Mouse (Mus musculus) frontal cortex, postnatal 36 days (tissue): ENCODE results near the gene Map3k7.

Source experiments
- DNase-seq, 2 experiments: peaks; one replicate each; pipeline ENCODE4 v3.0.0; 2022; ENCODE audit warnings: low spot score in 2 of 2

Gene Map3k7

GRCm38 (mm10) chr4:31963354-31964193 is at the start of gene Map3k7:
Gene Map3k7 (plus strand): TSS chr4:31964097.
- DNase-seq = peak; percentile 94 to 96

DNA sequence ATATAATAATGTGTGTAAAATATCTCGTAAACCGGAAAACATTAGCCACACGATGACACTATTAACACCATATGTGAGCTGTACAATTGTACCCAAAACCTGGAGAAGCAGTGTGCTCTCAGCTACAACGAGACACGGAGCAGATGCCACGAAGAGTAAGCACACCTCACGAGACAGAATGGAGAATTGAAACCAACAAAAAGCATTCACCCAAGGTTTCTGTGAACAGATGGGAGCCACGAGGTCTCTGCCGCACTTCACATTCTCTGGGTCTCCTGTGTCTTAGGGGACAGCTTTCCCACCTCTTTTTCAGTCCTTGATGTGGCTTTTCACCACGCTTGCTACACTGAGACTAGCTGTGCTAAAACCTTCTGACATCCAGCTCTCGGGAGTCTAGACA is 48.8 kb upstream of the Map3k7 start:
- DNase-seq = peak; percentile 17 to 26

DNA sequence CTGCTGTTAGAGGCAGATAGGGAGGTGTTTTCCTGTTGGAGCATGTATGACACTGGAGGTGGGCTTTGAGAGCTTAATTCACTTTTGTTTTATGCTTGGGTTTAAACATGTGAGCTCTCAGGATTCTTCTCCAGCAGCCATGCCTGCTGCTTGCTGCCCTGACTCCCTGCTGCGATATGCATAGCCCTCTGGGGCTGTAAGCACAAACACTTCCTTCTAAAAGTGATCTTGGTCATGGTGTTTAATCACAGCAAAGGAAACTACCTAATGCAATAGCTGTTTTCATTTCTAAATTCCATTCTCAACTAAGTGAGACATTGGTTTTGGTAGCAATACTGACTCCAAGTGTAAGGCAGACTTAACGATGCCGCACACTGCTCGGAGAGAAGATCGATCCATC is 45.2 kb upstream of the Map3k7 start:
- no peak for DNase-seq

DNA sequence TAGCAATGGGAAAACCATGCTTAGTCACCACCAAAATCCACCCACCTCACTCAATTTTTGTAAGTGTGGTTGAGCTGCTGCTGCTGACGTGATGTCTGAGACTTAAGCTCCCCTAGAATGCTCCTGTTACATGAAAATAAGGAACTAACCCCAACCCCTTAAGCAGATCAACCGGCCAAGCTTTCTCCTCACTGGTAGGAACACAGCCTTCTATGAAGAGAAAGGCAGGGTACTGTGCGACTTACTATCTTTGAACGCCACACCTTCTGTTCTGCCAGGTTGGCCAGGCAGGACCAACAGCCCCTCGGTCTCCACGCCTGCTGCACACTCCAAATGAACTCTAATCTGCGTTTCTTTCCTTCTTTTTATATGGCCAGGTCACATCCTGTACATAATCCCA is 41.7 kb upstream of the Map3k7 start:
- no peak for DNase-seq

- no peak for DNase-seq
Measured at GRCm38 (mm10) chr4:31923437-31923836, 40.5 kb upstream of the Map3k7 start.

GRCm38 (mm10) chr4:31924301-31925185 is 39.4 kb upstream of the Map3k7 start:
- no peak for DNase-seq

GRCm38 (mm10) chr4:31933171-31933570 is 30.7 kb upstream of the Map3k7 start:
- no peak for DNase-seq

DNA sequence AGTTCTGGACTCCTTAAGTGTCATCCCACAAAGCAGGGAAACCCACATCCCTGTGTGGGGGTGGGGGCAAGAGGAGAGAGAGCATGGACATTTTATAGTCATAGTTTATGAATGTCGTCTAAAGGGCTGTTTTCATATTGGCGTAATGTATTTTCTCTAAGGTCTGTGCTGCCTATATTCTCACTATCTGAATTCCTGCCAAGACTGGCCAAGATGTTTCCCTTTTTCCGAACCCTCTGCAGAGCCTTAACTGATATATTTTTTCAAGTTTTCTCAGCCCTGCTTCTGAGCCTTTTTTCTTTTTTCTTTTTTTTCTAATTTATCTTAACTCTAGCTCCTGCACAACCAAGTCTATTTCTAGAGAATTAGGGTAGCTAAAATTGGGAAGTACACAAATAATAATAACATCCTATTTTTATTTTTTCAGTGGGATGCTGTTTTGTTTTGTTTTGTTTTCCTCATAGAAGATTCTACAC is 28.0 kb upstream of the Map3k7 start:
- DNase-seq = no peak

DNA sequence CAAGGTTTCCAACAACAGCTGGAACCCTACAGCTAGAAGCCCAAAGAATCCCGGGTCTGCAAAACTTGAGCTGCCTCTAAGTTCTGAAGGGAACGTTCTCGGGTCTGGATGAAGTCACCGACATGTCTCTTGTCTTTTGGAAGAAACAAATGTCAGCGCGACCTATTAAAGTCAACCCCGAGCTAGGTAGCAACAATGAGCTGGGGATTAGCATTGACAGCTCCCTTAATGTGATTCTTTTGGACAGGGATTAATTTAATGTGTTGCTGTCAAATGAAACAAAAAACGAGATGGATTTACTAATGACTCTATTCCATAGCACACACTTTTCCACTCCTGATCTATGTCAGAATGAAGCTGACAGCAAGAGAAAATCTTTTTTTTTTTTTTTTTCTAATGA is 27.5 kb upstream of the Map3k7 start:
- DNase-seq = no peak

DNA sequence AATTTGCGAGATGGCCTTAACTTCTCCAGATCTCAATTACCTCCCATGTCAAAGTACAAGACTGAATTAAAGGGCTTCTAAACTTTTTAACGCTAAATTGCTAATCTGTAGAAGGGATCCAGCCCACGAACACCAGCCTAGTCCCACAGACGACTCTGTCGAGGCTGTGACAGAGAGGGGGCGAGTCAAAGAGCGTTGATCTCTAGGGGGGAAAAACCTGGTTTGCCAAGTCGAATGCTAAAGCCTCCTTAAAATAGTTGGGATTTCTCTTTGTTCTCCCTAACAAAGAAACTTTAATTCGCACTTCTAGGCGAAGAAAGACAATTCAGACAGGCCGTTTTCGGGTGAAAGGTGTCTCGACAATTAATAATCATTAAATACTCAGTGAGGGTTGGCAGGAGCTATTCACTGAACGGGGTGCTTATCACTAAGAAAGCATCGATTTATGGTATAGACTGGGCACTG is 27.0 kb upstream of the Map3k7 start:
- no peak for DNase-seq

DNA sequence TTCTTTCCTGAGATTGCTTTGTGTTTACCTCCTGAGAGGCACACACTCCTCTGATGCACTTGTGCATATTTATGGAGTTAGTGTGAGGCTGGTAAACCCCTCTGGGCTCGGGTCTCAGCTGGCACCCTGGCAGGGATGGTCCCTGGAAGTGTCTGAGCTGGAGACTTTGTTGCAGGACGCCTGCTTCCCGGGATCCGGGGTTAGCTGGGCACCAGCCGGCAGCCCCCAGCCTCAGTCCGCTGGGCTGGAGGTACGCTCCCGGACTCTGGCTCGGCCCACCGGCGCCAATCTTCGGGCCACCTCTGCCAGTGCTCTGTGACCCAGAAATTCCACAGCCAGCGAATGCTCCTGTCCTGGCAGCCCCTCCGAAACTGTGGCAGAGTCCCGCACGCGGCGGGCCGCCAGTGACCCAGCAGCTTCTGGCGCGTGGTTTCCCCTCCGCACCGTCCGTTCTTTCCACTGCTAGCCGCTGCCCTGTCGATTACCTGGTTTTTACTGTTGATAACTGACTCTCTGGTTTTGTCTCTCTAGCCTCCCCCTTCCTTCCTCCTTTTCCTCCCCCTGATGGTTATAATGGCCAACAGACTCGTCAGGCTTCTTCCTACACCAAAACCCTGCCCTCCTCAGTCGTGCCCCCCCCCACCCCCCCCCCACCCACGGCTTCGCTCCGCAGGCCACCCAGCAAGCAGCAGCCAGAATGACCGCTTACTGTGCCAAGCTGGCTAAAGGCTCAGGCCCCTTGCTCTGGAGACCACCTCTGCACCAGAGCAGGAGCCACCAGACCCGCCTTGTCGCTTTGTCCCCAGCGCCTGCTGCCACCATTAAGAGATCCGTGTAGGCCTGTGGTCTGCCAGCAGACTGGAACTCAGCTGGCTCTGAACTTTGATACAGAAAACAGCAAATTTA is 26.3 kb upstream of the Map3k7 start:
- peak in 1 of 2 experiments; percentile 19 for DNase-seq

DNA sequence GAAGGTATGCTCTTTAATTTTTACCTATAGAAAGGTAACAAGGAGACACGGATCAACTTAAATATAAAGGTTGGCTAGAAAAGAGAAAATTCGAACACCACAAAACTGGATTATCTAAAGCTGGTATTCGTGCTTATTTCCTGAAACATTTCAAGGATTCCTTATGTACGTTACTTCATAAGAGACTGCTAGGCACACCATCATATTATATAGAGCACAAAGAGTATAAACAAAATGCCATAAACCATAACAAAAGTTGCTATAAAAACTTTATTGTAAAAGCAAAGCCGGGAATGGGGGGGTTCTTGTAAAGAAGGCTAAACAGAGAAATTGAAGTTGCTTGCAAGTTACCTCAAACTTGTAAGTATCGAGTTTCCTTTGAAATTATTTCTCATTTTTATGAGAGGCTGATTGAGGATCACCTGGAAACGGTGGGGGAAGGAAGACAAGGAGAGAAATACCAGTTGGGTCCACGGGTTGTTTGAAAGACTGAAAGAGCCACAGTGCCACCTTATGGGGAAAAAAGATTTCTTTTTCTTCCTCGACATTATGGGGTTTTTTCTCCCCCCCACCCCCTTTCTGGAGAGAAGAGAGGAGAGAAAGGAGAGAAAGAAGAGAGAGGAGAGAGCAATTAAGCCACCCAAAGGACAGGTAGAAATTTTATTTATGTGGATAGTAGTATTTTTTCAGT is 25.3 kb upstream of the Map3k7 start:
- peak in 1 of 2 experiments; percentile 60 for DNase-seq

DNA sequence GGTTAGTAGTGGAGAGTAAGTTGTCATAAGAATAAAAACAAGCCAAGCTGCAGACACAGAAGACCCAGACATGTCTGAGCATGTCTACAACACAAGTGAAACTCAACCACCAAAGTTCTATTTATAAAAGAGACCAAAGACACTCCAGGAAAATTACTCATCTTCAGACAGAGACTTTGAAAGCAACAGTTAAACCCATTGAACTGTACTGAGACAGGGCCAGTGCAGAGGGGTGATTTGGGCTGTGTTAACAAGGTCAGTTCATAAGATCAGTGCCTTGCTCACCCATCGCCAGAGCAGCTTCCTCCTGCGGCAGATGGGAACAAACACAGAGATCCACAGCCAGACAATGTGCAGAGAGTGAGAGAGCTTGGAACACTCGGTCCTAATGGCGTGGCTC is 22.3 kb upstream of the Map3k7 start:
- no peak for DNase-seq

GRCm38 (mm10) chr4:31943045-31943444 is 20.9 kb upstream of the Map3k7 start:
- DNase-seq = no peak

DNA sequence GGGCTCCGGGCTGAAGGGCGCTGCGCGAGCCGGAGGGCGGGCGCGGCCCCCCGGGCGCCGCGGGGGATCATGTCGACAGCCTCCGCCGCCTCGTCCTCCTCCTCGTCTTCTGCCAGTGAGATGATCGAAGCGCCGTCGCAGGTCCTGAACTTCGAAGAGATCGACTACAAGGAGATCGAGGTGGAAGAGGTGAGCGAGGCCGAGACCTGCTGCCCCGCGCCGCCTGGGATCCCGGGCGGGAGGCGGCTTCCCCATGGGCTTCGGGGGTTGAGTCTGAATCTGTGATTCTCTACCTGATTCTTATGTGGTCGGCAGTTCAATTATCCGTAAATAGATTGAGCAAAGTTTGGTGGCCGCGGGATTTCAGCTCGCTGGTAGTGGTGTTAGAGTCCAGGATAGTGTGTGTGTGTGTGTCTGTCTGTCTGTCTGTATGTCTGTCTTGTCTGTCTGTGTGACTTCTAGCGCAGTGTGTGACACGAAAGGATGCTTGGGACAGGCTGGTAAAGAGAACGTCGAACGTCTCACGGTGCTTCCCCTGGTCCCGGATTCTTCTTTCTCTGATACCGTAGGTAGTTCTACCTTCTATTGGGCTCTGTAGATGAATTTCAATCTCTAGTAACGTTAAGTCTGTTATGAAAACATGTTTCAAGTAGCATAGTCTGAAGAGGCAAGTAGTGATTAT is 438 bp downstream of the Map3k7 start:
- DNase-seq = peak in 1 of 2 experiments; percentile 16

- DNase-seq = no peak
Measured at GRCm38 (mm10) chr4:31965208-31965607, 1.3 kb downstream of the Map3k7 start.

GRCm38 (mm10) chr4:31971437-31971836 is 7.5 kb downstream of the Map3k7 start:
- no peak for DNase-seq

- DNase-seq = no peak
Measured at GRCm38 (mm10) chr4:31972181-31972580, 8.3 kb downstream of the Map3k7 start.

- DNase-seq = no peak
Measured at GRCm38 (mm10) chr4:31975260-31975950, 11.5 kb downstream of the Map3k7 start.

DNA sequence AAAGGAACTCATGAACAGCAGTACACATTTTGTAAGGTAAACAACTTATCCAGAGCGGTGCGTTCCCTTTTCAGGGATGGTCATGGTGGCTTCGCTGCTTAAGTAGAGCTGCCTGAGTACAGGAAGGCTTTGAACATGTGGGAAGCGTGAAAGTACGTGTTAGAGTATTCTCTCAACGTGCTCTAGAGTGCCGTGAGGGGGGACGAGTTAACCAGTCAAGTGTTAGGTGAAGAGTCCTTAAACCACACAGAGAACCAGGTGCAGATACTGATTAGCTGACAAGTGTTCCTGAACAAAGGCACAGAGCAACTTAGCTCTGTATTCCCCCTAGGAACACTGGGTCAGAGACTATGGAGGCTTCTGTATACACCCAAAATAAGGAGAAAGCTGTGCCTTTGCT is 18.0 kb downstream of the Map3k7 start:
- no peak for DNase-seq
